Mouse (Mus musculus) limb, embryonic 12.5 days (tissue): ENCODE results near the gene Pdia4. TPM values are rescaled to one million over a fixed set of nuclear protein-coding genes. Genes with fewer than 3 reads are reported as not detected.

Source experiments
- ATAC-seq: fragments of 200-750 bp; cut with Nextera tagmentation; 2 replicates; pipeline ENCODE4 v1.8.0; 2017; ENCODE audit warnings: low read depth, moderate TSS enrichment; ENCODE audit not compliant: insufficient number of reproducible peaks, insufficient read depth, low FRiP score, low TSS enrichment
- H3K27ac ChIP-seq: fragments of 300-500 bp; sonication (generic); 2 replicates; pipeline ENCODE4 v1.5.1; 2016; ENCODE audit warnings: mild to moderate bottlenecking, moderate library complexity
- H3K27me3 ChIP-seq: fragments of 300-500 bp; sonication (generic); 2 replicates; pipeline ENCODE4 v1.6.1; 2016; ENCODE audit warnings: mild to moderate bottlenecking, moderate library complexity
- H3K36me3 ChIP-seq: fragments of 300-500 bp; sonication (generic); 2 replicates; pipeline ENCODE4 v1.6.1; 2016; ENCODE audit warnings: mild to moderate bottlenecking, moderate library complexity
- H3K4me1 ChIP-seq: fragments of 300-500 bp; sonication (generic); replicated peaks from 2 replicates; pipeline ENCODE4 v1.6.1; 2016
- H3K4me2 ChIP-seq: fragments of 300-500 bp; sonication (generic); 2 replicates; pipeline ENCODE4 v1.6.1; 2016; ENCODE audit warnings: mild to moderate bottlenecking, moderate library complexity
- H3K4me3 ChIP-seq: fragments of 300-500 bp; sonication (generic); replicated peaks from 2 replicates; pipeline ENCODE4 v1.5.1; 2016; ENCODE audit warnings: mild to moderate bottlenecking
- H3K9ac ChIP-seq: fragments of 300-500 bp; sonication (generic); replicated peaks from 2 replicates; pipeline ENCODE4 v1.6.1; 2016; ENCODE audit warnings: mild to moderate bottlenecking, moderate library complexity
- H3K9me3 ChIP-seq: fragments of 300-500 bp; sonication (generic); 2 replicates; pipeline ENCODE4 v1.6.1; 2016; ENCODE audit warnings: mild to moderate bottlenecking, moderate library complexity
- WGBS: fragments of 180-500 bp; shearing (Covaris S2); methylation state at CpG from one replicate; pipeline ENCODE4 v1.1.7; 2016; 5-methylcytosine and 5-hydroxymethylcytosine counted together
- polyA plus RNA-seq: library from polyadenylated mRNA; unstranded; fragments of >200 nt; fragmentation: Nextera tagmentation; extraction: Ambion mirVana; gene quantifications from 2 replicates; pipeline ENCODE4 v1.2.1, GENCODE M21; 2016

Pdia4 gene
- polyA plus RNA-seq, 1 experiment from 2014 or later: 276 TPM

- peak within 1 kb of the TSS; percentile 88 for H3K9ac ChIP-seq
- peak; percentile 92 for ATAC-seq
- H3K27me3 ChIP-seq: no peaks in the 10 kb centered on the region
- H3K9me3 ChIP-seq: no peaks in the 10 kb centered on the region
- peak within 1 kb of the TSS; percentile 81 for H3K4me3 ChIP-seq
- H3K4me1 ChIP-seq: peaks cover 5% of the 10 kb centered on the region; the same call in 1 of the 2 replicates
- 2% methylated on average over 64 of the region's 64 CpGs for WGBS
- H3K36me3 ChIP-seq: peaks cover 7% of the 10 kb centered on the region; the same call in 1 of the 2 replicates
- H3K27ac ChIP-seq: peak within 1 kb of the TSS; percentile 86
- peak within 1 kb of the TSS; percentile 60 for H3K4me2 ChIP-seq
Observed at GRCm38 (mm10) chr6:47830104-47831078, 17.2 kb upstream of the Pdia4 start, which contains the start of gene Zfp786. Zfp786 (minus strand) TSS chr6:47830867.

GRCm38 (mm10) chr6:47828950-47829349 is 15.7 kb upstream of the Pdia4 start:
- H3K9me3 ChIP-seq: no peaks in the 10 kb centered on the region
- WGBS: 20% methylated on average over 1 of the region's 1 CpGs
- H3K4me3 ChIP-seq: no peak overlapping the region
- no peaks in the 10 kb centered on the region for H3K27me3 ChIP-seq
- peaks cover 17% of the 10 kb centered on the region for H3K36me3 ChIP-seq
- H3K4me2 ChIP-seq: peak overlapping the region; percentile 60; the same call in 1 of the 2 replicates
- no peak for ATAC-seq
- H3K4me1 ChIP-seq: peaks cover 5% of the 10 kb centered on the region; the same call in 1 of the 2 replicates
- H3K27ac ChIP-seq: no peak overlapping the region
- H3K9ac ChIP-seq: no peak overlapping the region

GRCm38 (mm10) chr6:47827462-47827861 is 14.2 kb upstream of the Pdia4 start:
- peaks cover 5% of the 10 kb centered on the region; the same call in 1 of the 2 replicates for H3K4me1 ChIP-seq
- peaks cover 32% of the 10 kb centered on the region for H3K36me3 ChIP-seq
- no peak overlapping the region for H3K27ac ChIP-seq
- H3K4me3 ChIP-seq: no peak overlapping the region
- 95% methylated on average over 4 of the region's 4 CpGs for WGBS
- no peaks in the 10 kb centered on the region for H3K9me3 ChIP-seq
- H3K27me3 ChIP-seq: no peaks in the 10 kb centered on the region
- no peak for ATAC-seq
- H3K9ac ChIP-seq: no peak overlapping the region
- no peak overlapping the region for H3K4me2 ChIP-seq

GRCm38 (mm10) chr6:47824241-47824640 is 11.0 kb upstream of the Pdia4 start:
- H3K27ac ChIP-seq: no peak overlapping the region
- no peak overlapping the region for H3K9ac ChIP-seq
- H3K36me3 ChIP-seq: peaks cover 56% of the 10 kb centered on the region
- no peaks in the 10 kb centered on the region for H3K27me3 ChIP-seq
- H3K4me1 ChIP-seq: 0 out of 2 replicates have a peak, but pooled peaks cover 2% of the 10 kb centered on the region
- 44% methylated on average over 2 of the region's 2 CpGs for WGBS
- H3K4me3 ChIP-seq: no peak overlapping the region
- H3K9me3 ChIP-seq: no peaks in the 10 kb centered on the region
- no peak for ATAC-seq
- H3K4me2 ChIP-seq: no peak overlapping the region

- no peaks in the 10 kb centered on the region for H3K27me3 ChIP-seq
- H3K9me3 ChIP-seq: no peaks in the 10 kb centered on the region
- H3K36me3 ChIP-seq: peaks cover 68% of the 10 kb centered on the region
- no peak overlapping the region for H3K4me3 ChIP-seq
- H3K9ac ChIP-seq: no peak overlapping the region
- 91% methylated on average over 6 of the region's 6 CpGs for WGBS
- H3K27ac ChIP-seq: no peak overlapping the region
- ATAC-seq: no peak
- H3K4me2 ChIP-seq: no peak overlapping the region
- no peaks in the 10 kb centered on the region for H3K4me1 ChIP-seq
Observed at GRCm38 (mm10) chr6:47821776-47822175, 8.5 kb upstream of the Pdia4 start.

GRCm38 (mm10) chr6:47821236-47821635 is 8.0 kb upstream of the Pdia4 start:
- Histone ChIP-seq H3K36me3 (peaks cover 67% of the 10 kb centered on the region), H3K4me3 (no peak overlapping the region), H3K9me3 (no peaks in the 10 kb centered on the region), H3K27me3 (no peaks in the 10 kb centered on the region), H3K27ac (no peak overlapping the region), H3K4me2 (no peak overlapping the region), H3K9ac (no peak overlapping the region), H3K4me1 (no peaks in the 10 kb centered on the region)
- 94% methylated on average over 5 of the region's 5 CpGs for WGBS
- no peak for ATAC-seq

GRCm38 (mm10) chr6:47819626-47820325 is 6.5 kb upstream of the Pdia4 start:
- WGBS: 92% methylated on average over 23 of the region's 23 CpGs
- H3K36me3 ChIP-seq: peaks cover 58% of the 10 kb centered on the region

GRCm38 (mm10) chr6:47818721-47819120 is 5.5 kb upstream of the Pdia4 start:
- 92% methylated on average over 8 of the region's 8 CpGs for whole genome bisulfite sequencing
- H3K4me1 ChIP-seq: peaks cover 4% of the 10 kb centered on the region; the same call in 1 of the 2 replicates
- H3K4me3 ChIP-seq: no peak overlapping the region
- no peak overlapping the region for H3K9ac ChIP-seq
- peaks cover 48% of the 10 kb centered on the region for H3K36me3 ChIP-seq
- no peak overlapping the region for H3K27ac ChIP-seq
- no peaks in the 10 kb centered on the region for H3K9me3 ChIP-seq
- ATAC-seq: no peak
- no peaks in the 10 kb centered on the region for H3K27me3 ChIP-seq
- H3K4me2 ChIP-seq: no peak overlapping the region

More at GRCm38 (mm10) chr6:47819626-47820325, 6.5 kb upstream of the Pdia4 start:
- ATAC-seq: no peak
- no peaks in the 10 kb centered on the region for H3K27me3 ChIP-seq
- H3K4me3 ChIP-seq: no peak overlapping the region
- H3K9me3 ChIP-seq: no peaks in the 10 kb centered on the region
- H3K4me2 ChIP-seq: no peak overlapping the region
- no peak overlapping the region for H3K9ac ChIP-seq
- H3K4me1 ChIP-seq: no peaks in the 10 kb centered on the region
- H3K27ac ChIP-seq: no peak overlapping the region

GRCm38 (mm10) chr6:47816151-47816550 is 2.9 kb upstream of the Pdia4 start:
- H3K27me3 ChIP-seq: no peaks in the 10 kb centered on the region
- ATAC-seq: no peak
- no peak overlapping the region for H3K4me3 ChIP-seq
- peaks cover 13% of the 10 kb centered on the region for H3K4me1 ChIP-seq
- H3K36me3 ChIP-seq: peaks cover 31% of the 10 kb centered on the region
- no peak overlapping the region for H3K27ac ChIP-seq
- no peaks in the 10 kb centered on the region for H3K9me3 ChIP-seq
- H3K4me2 ChIP-seq: no peak overlapping the region
- H3K9ac ChIP-seq: no peak overlapping the region
- WGBS: 85% methylated on average over 1 of the region's 1 CpGs

- WGBS: under 1% methylated on average over 17 of the region's 17 CpGs
- no peaks in the 10 kb centered on the region for H3K27me3 ChIP-seq
- peaks cover 16% of the 10 kb centered on the region for H3K36me3 ChIP-seq
- H3K9ac ChIP-seq: peak overlapping the region; percentile 89
- H3K27ac ChIP-seq: peak overlapping the region; percentile 98
- H3K4me1 ChIP-seq: peaks cover 30% of the 10 kb centered on the region
- H3K4me2 ChIP-seq: peak overlapping the region; percentile 89
- H3K4me3 ChIP-seq: peak overlapping the region; percentile 71
- ATAC-seq: no peak
- H3K9me3 ChIP-seq: no peaks in the 10 kb centered on the region
Observed at GRCm38 (mm10) chr6:47812271-47812915, 837 bp downstream of the Pdia4 start.
